Mouse (Mus musculus): ENCODE measurements around the gene Prss16.

GRCm38 (mm10) chr13:21995331-21995914, 14.1 kb downstream of the Prss16 start:
- no peak for TF ChIP-seq FLI1 (IDR thresholded peaks at IDR 0.05; ENCODE audit: low read length)
- no peak for TF ChIP-seq GATA1 (IDR thresholded peaks at IDR 0.05; ENCODE audit: borderline replicate concordance, low read length)

All from megakaryocyte, embryonic 14.5 days (primary cell).